Mouse (Mus musculus): ENCODE results near the gene Hist2h2be. TPM values are rescaled to one million over a fixed set of nuclear protein-coding genes. Genes with fewer than 3 reads are reported as not detected.
"Not testable (repeated sequence)": the region's sequence is repeated elsewhere in the genome, so short reads cannot be mapped to it uniquely, and the experiment has no call there.

The Hist2h2be gene
- polyA plus RNA-seq (2014; fragmentation: Nextera tagmentation; extraction: Ambion mirVana): 7.4 and 7.7 TPM in 2 replicates

GRCm38 (mm10) chr3:96220765-96221639 is at the start of gene Hist2h2be, which contains the start of gene Hist2h2ac:
Gene Hist2h2be (plus strand): TSS chr3:96221119.
Gene Hist2h2ac (minus strand): TSS chr3:96220880.
- Histone ChIP-seq H3K27me3 (ENCODE audit: control insufficient read depth, insufficient read depth, low read length) (no peaks in the 10 kb centered on the region), H3K4me3 (ENCODE audit: low read depth, low read length) (peak within 1 kb of the TSS; percentile 62), H3K27ac (ENCODE audit: low read depth, low read length) (peak within 1 kb of the TSS; percentile 96), H3K4me2 (replicated peaks; ENCODE audit: low read depth, low read length) (peak within 1 kb of the TSS; percentile 87), H3K9me3 (ENCODE audit: control insufficient read depth, low read length) (no peaks in the 10 kb centered on the region), H3K4me1 (replicated peaks; ENCODE audit: control insufficient read depth, insufficient read depth, low read length) (peaks cover 6% of the 10 kb centered on the region), H3K9ac (ENCODE audit: low read depth, low read length) (peak within 1 kb of the TSS; percentile 84), H3K36me3 (ENCODE audit: control insufficient read depth, insufficient read depth, low read length) (no peaks in the 10 kb centered on the region)
- DNase-seq (ENCODE audit: low spot score) (peak; percentile 83), ATAC-seq (ENCODE audit: low FRiP score) (peak; percentile 82)
- under 1% methylated on average over 43 of the region's 43 CpGs for WGBS

- ATAC-seq (ENCODE audit: low FRiP score) (peak; percentile 42), DNase-seq (ENCODE audit: low spot score) (no peak)
- H3K4me2 ChIP-seq (replicated peaks; ENCODE audit: low read depth, low read length): peak overlapping the region; percentile 76
- peaks cover 9% of the 10 kb centered on the region; the same call in 1 of the 2 replicates for H3K36me3 ChIP-seq (ENCODE audit: control insufficient read depth, insufficient read depth, low read length)
- 25% methylated on average over 18 of the region's 18 CpGs for WGBS
- peak overlapping the region; percentile 97 for H3K27ac ChIP-seq (ENCODE audit: low read depth, low read length)
- H3K9me3 ChIP-seq (ENCODE audit: control insufficient read depth, low read length): no peaks in the 10 kb centered on the region
- no peaks in the 10 kb centered on the region for H3K27me3 ChIP-seq (ENCODE audit: control insufficient read depth, insufficient read depth, low read length)
- H3K4me1 ChIP-seq (replicated peaks; ENCODE audit: control insufficient read depth, insufficient read depth, low read length): peaks cover 4% of the 10 kb centered on the region; the same call in 1 of the 2 replicates
- peak overlapping the region; percentile 93 for H3K4me3 ChIP-seq (ENCODE audit: low read depth, low read length)
- peak overlapping the region; percentile 94 for H3K9ac ChIP-seq (ENCODE audit: low read depth, low read length)
Observed at GRCm38 (mm10) chr3:96171583-96172196, 49.2 kb upstream of the Hist2h2be start.

DNA sequence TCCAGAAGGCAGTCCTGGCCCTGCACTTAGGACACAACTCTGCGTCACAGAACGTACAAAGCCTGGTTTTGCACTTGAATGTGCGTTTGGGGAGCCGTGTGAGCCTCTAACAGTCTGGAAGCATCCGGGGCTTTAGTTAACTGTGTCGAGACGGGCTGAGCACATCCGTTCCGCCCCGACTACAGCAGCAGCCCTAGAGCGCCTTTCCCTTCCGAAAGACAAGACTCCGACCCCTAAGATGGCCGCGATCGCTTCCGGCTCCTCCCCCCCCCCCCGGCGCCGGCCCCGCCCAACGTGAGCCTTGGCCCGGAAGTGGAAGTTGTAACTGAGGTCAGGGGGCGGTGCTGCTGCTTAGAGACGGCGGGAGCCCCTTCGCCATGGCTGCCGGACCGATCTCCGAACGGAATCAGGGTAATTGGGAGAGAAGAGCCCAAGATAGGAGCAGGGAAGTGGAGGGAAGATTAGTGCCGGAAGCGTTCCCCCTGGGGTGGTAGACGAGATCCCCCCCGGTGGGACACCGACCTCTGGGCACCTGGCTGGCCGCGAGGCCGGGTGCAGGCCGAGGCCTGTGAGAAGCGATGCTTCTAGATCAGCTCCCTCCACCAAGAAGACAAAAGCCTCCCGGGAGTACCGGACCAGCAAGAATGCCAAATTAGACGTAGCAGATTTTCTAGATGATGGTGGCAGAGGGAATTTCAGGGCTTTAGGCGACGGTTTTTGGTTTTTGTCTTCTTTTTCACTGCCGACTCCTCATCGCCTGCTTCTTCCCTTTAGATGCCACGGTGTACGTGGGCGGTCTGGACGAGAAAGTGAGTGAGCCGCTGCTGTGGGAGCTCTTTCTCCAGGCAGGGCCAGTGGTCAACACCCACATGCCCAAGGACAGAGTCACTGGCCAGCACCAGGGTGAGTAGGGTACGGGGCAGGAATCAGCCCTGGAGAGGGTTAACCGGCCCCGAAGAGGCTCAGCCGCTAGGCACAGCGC is 48.4 kb upstream of the Hist2h2be start, which contains the start of gene Sf3b4:
Gene Sf3b4, plus strand, starts transcription at position 136 of the 982 bp plus-strand sequence.
- peak within 1 kb of the TSS; percentile 94 for H3K9ac ChIP-seq (ENCODE audit: low read depth, low read length)
- DNase-seq (ENCODE audit: low spot score): peak; percentile 93
- under 1% methylated on average over 58 of the region's 58 CpGs for WGBS
- no peaks in the 10 kb centered on the region for H3K27me3 ChIP-seq (ENCODE audit: control insufficient read depth, insufficient read depth, low read length)
- H3K27ac ChIP-seq (ENCODE audit: low read depth, low read length): peak within 1 kb of the TSS; percentile 97
- H3K36me3 ChIP-seq (ENCODE audit: control insufficient read depth, insufficient read depth, low read length): peaks cover 9% of the 10 kb centered on the region
- H3K4me1 ChIP-seq (replicated peaks; ENCODE audit: control insufficient read depth, insufficient read depth, low read length): peaks cover 4% of the 10 kb centered on the region; the same call in 1 of the 2 replicates
- H3K9me3 ChIP-seq (ENCODE audit: control insufficient read depth, low read length): no peaks in the 10 kb centered on the region
- H3K4me2 ChIP-seq (replicated peaks; ENCODE audit: low read depth, low read length): peak within 1 kb of the TSS; percentile 88
- peak; percentile 94 for ATAC-seq (ENCODE audit: low FRiP score)
- peak within 1 kb of the TSS; percentile 93 for H3K4me3 ChIP-seq (ENCODE audit: low read depth, low read length)

DNA sequence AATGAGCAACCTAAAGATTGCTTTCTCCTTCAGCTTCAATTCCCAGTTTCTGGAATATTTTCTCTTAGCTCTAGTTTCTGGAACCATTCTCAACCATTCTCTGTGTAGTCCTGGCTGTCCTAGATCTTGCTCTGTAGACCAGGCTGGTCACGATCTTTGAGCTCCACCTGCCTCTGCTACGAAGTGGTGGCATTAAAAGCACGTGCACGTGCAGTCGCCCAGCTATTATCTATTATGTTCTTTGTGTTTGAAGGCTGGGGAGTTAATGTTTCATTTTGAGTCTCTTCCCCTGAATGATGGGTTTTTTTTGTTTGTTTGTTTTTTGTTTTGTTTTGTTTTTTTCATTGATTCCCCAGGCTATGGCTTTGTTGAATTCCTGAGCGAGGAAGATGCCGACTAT is 47.7 kb upstream of the Hist2h2be start:
- Histone ChIP-seq H3K9ac (ENCODE audit: low read depth, low read length) (peak overlapping the region; percentile 94), H3K4me1 (replicated peaks; ENCODE audit: control insufficient read depth, insufficient read depth, low read length) (peaks cover 4% of the 10 kb centered on the region; the same call in 1 of the 2 replicates), H3K4me2 (replicated peaks; ENCODE audit: low read depth, low read length) (peak overlapping the region; percentile 88), H3K27me3 (ENCODE audit: control insufficient read depth, insufficient read depth, low read length) (no peaks in the 10 kb centered on the region), H3K27ac (ENCODE audit: low read depth, low read length) (no peak overlapping the region), H3K36me3 (ENCODE audit: control insufficient read depth, insufficient read depth, low read length) (peaks cover 9% of the 10 kb centered on the region), H3K4me3 (ENCODE audit: low read depth, low read length) (peak overlapping the region; percentile 93), H3K9me3 (ENCODE audit: control insufficient read depth, low read length) (no peaks in the 10 kb centered on the region)
- no peak for ATAC-seq (ENCODE audit: low FRiP score)
- DNase-seq (ENCODE audit: low spot score): no peak
- WGBS: 40% methylated on average over 7 of the region's 7 CpGs

DNA sequence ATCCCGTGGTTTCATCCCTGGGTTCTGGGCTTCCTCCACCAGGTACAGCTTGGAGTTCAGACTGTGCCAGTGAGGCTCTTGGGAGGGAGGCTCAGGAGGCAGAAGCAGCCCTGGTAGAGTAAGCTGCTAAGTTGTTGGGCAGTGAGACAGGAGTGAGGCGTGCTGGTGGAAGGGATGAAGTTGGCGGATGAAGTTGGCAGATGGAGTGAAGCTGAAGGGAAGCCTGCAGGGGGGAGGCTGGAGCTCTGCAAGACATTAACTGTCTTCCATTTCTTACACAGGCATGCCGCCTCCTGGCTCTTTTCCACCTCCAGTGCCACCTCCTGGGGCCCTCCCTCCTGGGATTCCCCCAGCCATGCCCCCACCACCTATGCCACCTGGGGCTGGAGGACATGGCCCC is 46.9 kb upstream of the Hist2h2be start:
- not testable (repeated sequence) for ATAC-seq (ENCODE audit: low FRiP score); H3K27me3 ChIP-seq (ENCODE audit: control insufficient read depth, insufficient read depth, low read length); H3K9ac ChIP-seq (ENCODE audit: low read depth, low read length); H3K4me3 ChIP-seq (ENCODE audit: low read depth, low read length); DNase-seq (ENCODE audit: low spot score); H3K9me3 ChIP-seq (ENCODE audit: control insufficient read depth, low read length); H3K4me1 ChIP-seq (replicated peaks; ENCODE audit: control insufficient read depth, insufficient read depth, low read length); H3K27ac ChIP-seq (ENCODE audit: low read depth, low read length); H3K36me3 ChIP-seq (ENCODE audit: control insufficient read depth, insufficient read depth, low read length); H3K4me2 ChIP-seq (replicated peaks; ENCODE audit: low read depth, low read length)
- WGBS: 86% methylated on average over 4 of the region's 4 CpGs

DNA sequence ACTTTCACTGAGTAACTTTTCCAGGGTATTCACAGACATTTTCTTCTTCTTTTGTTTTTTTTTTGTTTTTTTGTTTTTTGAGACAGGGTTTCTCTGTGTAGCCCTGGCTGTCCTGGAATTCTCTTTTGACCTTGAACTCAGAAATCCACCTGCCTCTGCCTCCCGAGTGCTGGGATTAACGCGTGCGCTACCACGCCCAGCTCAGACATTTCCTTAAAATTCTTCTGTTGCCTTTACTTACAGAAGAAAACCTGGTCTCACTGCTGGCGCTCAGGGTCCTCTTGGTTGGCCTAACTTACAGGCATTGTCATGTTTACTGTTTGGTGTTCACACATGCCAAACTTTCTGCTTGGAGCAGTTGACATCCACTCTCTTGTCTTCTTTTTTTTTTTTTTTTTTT is 45.7 kb upstream of the Hist2h2be start:
- Histone ChIP-seq H3K4me2 (replicated peaks; ENCODE audit: low read depth, low read length) (no peak overlapping the region), H3K4me3 (ENCODE audit: low read depth, low read length) (no peak overlapping the region), H3K27me3 (ENCODE audit: control insufficient read depth, insufficient read depth, low read length) (no peaks in the 10 kb centered on the region), H3K27ac (ENCODE audit: low read depth, low read length) (no peak overlapping the region), H3K9ac (ENCODE audit: low read depth, low read length) (no peak overlapping the region), H3K9me3 (ENCODE audit: control insufficient read depth, low read length) (no peaks in the 10 kb centered on the region), H3K4me1 (replicated peaks; ENCODE audit: control insufficient read depth, insufficient read depth, low read length) (peaks cover 4% of the 10 kb centered on the region; the same call in 1 of the 2 replicates), H3K36me3 (ENCODE audit: control insufficient read depth, insufficient read depth, low read length) (peaks cover 9% of the 10 kb centered on the region)
- ATAC-seq (ENCODE audit: low FRiP score): no peak
- no peak for DNase-seq (ENCODE audit: low spot score)
- 94% methylated on average over 6 of the region's 6 CpGs for WGBS

DNA sequence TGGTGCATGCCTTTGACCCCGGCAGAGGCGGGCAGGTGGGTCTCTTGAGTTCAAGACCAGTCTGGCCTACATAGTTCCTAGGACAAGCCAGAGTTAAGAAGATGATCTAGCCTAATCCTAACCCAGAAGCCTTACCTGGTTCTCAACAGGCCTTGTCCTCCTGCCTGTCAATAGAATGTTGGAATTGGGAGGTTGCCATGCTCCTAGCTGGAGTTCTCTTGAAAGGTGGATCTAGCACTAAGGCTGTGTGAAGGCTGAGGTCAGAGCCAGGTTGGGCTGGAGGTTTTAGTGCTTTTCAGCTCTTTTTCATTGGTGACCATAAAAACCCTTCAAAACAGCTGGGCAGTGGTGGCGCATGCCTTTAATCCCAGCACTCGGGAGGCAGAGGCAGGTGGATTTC is 42.5 kb upstream of the Hist2h2be start:
- Histone ChIP-seq H3K36me3 (ENCODE audit: control insufficient read depth, insufficient read depth, low read length) (peaks cover 9% of the 10 kb centered on the region), H3K9me3 (ENCODE audit: control insufficient read depth, low read length) (no peaks in the 10 kb centered on the region), H3K4me3 (ENCODE audit: low read depth, low read length) (no peak overlapping the region), H3K27me3 (ENCODE audit: control insufficient read depth, insufficient read depth, low read length) (0 out of 2 replicates have a peak, but pooled peaks cover 2% of the 10 kb centered on the region), H3K4me2 (replicated peaks; ENCODE audit: low read depth, low read length) (no peak overlapping the region), H3K27ac (ENCODE audit: low read depth, low read length) (no peak overlapping the region), H3K9ac (ENCODE audit: low read depth, low read length) (no peak overlapping the region), H3K4me1 (replicated peaks; ENCODE audit: control insufficient read depth, insufficient read depth, low read length) (peaks cover 11% of the 10 kb centered on the region; the same call in 1 of the 2 replicates)
- DNase-seq (ENCODE audit: low spot score) (no peak), ATAC-seq (ENCODE audit: low FRiP score) (no peak)
- WGBS: 90% methylated on average over 4 of the region's 4 CpGs

- Histone ChIP-seq H3K4me3 (ENCODE audit: low read depth, low read length) (no peak overlapping the region), H3K9me3 (ENCODE audit: control insufficient read depth, low read length) (no peaks in the 10 kb centered on the region), H3K4me1 (replicated peaks; ENCODE audit: control insufficient read depth, insufficient read depth, low read length) (peaks cover 11% of the 10 kb centered on the region; the same call in 1 of the 2 replicates), H3K27me3 (ENCODE audit: control insufficient read depth, insufficient read depth, low read length) (0 out of 2 replicates have a peak, but pooled peaks cover 2% of the 10 kb centered on the region), H3K36me3 (ENCODE audit: control insufficient read depth, insufficient read depth, low read length) (peaks cover 9% of the 10 kb centered on the region), H3K27ac (ENCODE audit: low read depth, low read length) (no peak overlapping the region), H3K4me2 (replicated peaks; ENCODE audit: low read depth, low read length) (no peak overlapping the region), H3K9ac (ENCODE audit: low read depth, low read length) (no peak overlapping the region)
- WGBS: 86% methylated on average over 2 of the region's 2 CpGs
- DNase-seq (ENCODE audit: low spot score): no peak
- no peak for ATAC-seq (ENCODE audit: low FRiP score)
Observed at GRCm38 (mm10) chr3:96178902-96179301, 42.0 kb upstream of the Hist2h2be start.
